Mouse (Mus musculus) heart, adult 9 months (tissue): Measurements from ENCODE around the gene Adgrg6.

Experiments
- DNase-seq, 2 experiments: peaks; one replicate each; pipeline ENCODE4 v3.0.0; 2022; ENCODE audit warnings: low spot score in 2 of 2

Adgrg6 gene

DNA sequence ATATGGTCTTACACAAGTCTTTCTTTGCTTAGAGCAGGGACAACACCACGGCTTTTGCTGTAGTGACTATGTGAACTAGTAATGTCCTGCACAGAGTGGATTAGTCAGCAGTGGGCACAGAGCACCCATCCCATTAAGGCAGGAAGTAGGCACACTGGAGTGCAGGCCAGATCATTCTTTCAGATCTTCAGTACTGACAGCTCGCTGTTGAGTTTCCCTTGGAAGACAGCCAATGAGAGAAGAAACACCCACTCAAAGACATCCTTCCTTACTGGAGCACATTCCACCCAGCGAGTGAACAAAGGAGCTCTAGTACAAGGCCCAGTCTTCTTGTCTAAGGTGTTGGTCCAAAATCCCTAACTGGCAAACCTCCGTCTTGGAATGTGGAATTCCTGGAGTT is 53.6 kb downstream of the Adgrg6 start:
- DNase-seq = no peak

DNA sequence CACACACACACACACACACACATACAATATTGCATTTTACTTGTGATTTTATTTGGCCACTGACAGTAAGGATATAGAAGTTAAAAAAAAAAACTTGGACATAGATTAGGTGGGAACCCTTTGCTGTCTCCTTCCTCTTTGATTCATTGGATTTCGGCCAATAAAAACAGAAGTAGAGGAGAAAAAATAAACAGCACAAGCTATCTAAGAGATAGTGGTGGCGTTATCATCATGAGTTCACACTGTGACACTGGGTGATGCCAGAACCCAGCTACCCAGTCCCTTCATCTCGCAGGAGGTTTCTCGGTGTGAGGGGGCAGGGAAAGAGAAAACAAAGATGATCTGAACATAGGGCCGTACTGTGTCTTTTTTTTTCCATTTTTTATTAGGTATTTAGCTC is 62.2 kb downstream of the Adgrg6 start:
- no peak for DNase-seq

DNA sequence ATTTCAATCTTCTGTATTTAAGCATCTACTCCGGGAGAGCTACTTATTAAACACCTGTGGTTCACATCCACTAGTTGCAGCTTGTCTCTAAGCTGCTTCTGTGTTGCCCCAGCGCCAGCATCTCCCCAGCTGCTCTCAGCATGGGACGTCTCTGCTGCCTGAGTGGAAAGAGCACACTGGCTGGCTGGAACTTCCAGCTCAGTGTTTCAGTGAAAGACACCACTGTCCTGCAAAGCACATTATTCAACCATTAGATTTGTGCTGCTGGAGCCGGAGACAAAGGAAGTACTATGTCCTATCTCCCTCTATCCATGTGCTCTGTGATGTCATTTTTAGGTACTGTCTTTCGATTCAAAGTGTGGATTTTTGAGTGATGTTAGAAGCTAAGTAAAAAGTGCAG is 63.0 kb downstream of the Adgrg6 start:
- DNase-seq = no peak

DNA sequence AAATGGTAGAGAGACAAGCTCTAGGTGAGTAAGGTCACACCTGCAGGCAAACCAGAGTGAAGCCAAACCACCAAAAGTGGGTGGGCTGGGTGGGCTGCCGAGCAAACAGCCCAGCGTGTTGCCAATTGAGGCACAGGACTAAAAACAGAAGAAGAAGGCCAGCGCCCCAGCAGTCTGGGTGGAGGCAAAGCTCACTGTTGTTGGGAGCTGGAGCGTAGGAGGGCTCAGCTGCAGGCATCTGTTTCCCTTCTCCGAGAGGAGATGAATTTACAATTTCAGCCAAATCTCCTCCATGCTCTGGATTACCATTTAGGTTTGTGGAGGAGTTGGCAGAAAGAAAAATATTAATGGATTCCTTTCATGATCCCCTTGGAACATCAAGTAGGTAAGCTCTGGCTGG is 64.5 kb downstream of the Adgrg6 start:
- no peak for DNase-seq

DNA sequence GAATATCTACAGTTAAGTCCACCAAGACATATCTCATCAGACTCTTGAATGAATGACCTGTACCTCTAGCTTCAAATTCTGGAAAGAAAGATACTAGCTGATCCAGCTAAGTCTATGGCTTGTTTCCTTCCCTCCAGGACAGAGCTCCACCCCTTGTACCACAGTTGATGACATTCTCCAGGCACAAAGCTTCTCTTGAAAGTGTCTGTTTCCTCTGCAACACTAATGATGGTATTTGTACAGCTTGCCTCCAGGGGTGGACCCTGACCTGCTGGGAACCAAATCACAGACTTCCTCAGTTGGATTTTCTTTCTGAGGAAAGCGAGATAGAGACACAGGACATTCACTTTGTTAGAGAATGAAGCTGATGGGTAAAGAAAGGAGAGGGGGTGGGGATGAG is 69.1 kb downstream of the Adgrg6 start:
- DNase-seq = no peak

DNA sequence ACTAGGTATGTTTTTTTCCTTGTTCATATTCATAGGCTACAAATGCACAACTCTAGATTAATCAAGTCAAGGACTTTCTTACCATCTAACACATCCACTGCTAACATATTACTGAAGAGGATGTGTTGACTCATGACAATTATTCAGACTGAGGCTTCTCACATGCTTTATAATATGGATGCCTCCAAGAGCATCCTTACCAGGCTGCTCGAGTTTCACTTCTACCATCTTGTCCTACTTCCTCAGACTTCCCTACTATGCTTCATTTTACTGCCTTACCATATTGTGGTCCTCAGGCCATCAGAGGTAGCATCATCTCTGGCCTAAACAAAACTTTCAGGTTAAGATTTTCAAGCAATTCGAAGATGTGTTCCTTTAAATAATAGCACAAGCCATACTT is 69.8 kb downstream of the Adgrg6 start:
- DNase-seq = no peak

DNA sequence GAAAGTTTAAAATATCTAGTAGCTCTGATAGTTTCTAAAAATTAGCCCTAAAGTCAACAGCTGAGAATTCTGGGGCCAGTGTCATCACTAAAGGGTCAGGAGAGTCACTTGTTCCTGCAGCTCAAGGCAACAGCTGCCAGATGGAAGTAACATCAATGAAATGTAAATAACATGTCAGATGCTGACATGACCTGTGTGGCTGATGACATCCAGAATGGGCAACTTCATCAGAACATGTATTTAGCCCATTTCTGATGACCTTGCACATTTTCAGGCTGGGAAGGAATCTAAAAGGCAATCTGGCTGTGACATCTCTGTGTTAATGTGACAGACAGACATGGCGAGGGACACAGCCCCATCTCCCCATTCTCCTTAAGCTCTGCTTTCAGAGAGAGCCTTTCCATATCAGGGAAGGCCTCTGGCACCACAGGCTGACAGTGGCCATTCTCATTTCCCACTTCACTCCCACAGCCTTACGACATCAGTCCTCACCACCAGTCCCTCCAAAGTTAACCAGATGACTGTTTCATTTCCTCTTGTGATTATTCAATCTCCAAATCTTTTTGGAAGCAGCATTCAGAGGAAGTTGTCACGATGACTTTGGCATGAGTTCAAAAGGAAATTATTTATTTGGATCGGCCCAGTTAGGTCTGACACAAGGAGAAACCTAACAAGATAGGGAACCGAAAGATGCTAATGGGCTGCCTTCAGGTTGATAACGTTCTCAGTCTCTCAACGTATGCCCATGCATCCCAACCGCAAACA is 70.7 kb downstream of the Adgrg6 start:
- DNase-seq = peak; percentile 19 to 42

DNA sequence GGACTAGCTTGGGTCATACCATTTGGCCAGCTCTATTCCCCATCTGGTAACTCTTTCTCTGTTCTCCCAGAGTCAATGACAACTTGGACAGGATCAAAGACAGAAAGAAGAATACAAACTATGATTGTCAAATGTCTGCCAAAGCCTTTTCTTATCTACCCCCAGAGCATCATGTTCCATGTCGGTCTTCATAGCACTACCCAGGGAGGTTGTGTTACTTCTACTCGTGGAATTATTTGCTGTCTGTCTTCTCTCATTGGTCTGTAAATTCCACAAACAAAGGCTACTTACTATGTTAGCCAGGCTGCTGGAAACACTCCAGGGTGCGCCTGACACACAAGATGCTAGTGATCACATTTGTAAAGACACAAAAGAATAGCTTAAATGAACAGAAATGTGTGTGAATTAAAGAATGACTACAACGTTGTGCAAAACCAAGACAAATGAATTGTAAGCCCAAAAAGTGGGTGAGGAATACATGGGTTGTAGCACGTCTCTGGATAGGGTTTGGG is 74.4 kb downstream of the Adgrg6 start:
- no peak for DNase-seq

DNA sequence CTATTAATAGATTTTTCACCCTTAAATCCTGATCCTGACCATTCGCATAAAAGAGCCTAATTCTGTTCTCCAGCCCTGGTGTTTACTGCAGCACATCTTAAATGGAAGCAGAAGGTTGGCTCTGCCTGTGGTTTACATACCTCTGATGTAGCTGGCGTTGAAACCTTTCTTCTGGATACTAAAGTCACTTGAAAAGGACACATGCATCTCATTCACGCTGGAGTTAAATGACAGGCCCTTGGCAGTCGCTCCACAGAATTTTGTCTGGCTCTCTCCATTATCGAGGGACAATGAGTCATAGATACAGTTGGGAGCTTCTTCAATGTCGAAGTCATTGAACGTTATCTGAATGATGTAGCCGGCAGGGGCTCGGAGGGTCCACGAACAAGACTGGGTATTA is 76.8 kb downstream of the Adgrg6 start:
- no peak for DNase-seq

DNA sequence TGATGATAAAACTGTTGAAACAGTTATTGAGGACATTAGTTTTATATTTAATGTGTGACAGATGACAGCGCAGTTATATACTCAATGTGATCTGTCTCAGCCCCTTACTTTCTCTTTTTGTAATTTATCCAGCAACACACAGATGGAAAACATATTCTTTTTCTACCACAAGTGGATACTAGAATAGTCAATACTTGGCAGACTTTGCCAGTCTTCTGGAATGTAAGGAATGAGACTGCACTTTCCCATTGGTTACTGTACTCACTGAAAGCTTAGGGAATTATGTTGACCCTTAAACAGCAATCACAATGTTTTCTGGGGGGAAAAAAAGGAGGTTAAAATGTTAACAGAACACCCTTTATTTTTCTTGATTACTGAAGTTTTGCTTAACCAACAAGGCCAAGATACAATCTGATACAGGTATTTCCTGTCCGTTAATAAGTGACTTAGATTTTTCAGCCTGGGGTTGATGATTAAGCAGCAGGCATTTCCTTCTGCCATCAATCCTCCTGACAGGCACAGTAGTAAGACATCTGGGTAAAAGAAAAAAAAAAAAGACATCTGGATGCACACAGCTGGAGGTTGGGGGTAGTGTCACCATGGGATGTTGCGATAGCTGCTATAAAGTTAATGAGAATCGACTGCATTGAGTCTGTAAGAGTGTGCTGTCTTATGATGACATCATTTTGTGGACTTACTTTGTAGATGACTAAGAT is 81.5 kb downstream of the Adgrg6 start:
- no peak for DNase-seq

DNA sequence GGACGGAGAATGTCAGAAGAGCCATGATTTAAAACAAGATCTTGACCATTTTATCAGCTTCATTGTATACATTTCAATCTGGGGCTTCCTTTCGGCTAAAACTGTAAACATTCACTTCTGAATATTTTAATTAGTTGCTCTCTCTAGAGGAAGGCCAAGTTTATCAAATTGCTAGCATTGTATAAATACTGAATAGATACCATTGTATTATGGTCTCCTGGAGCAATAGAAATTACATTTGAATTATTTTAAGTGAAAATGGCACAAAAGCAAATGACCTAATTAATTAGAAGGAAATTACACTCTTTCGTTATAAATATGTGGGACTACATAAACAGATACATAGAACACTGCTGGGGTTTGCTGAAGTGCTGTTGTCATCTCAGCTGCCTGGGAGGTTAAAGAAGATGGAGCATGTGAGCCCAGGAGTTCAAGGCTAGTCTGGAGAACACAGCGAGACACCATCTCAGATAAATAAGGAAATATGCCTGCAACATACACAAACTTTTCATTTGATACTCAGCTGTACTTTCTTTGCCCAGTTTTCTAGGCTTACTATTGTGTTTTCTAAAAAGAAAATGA is 84.4 kb downstream of the Adgrg6 start:
- DNase-seq = no peak

DNA sequence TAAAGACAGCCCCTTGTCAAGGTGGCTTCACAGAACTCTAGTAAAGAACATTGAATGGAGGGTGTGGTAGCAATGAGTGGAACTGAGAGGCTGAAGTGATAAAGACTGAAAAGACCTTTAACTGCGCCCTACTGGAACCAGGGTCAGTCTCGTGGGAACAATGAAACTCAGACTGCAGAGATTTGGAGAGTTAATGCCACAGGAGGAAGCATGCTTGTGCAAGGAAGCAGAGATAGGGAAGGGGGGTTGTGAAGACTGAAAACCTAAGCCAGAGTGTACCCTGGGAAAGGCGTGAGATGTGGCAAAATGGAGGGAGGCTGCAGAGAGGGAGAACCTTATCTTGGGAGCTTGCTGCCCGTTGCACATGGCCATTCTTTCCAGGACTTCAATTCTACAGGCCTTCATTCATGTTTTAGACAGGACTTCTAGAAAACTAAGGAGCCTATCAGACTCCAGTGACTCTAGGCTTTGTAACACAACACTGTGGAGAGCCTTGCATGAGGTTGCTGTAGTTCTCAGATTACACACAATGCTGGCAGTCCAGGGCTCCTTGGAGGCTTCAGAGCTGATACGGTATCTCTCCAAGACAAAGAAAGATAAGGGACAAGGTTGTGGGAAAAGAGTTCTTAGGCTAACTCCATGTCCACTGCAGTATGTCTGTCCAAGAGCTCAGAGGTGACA is 85.1 kb downstream of the Adgrg6 start:
- DNase-seq = no peak

DNA sequence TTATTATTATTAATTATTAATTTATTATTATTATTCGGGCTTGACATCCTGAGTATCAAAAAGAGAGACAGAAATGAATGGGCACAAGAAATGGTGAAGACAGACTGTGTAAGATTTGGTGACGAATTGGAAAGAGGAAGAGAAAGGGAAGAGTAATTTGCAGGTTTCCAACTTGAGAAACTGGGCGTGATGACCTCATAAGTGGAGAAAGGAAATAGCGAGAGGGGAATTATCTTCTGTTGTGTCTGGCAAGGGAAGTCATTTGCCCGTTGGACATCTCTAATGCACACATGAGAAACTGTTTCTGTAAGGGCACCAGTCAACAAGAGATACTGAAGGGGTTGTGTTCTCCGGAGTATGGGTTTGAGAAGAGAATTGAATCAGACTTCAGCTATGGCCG is 85.6 kb downstream of the Adgrg6 start:
- no peak for DNase-seq

DNA sequence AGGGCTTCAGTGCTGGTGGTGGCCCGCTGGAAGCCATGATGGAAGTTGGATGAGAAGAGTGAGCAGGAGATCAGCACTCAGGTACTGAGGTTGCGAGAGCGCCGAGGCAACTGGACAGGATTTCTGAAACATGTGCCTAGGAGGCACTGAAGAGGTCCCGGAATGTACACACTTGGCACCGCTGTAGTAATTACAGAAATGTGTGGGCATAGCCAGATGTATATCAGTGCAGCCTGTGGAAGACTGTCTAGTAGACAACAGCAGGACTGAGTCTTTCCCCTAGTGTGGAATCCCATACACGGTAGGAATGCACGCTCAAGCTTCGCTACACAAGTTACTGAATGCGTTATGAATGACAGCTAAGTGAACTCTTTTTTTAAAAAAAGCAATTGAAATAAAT is 86.1 kb downstream of the Adgrg6 start:
- no peak for DNase-seq

DNA sequence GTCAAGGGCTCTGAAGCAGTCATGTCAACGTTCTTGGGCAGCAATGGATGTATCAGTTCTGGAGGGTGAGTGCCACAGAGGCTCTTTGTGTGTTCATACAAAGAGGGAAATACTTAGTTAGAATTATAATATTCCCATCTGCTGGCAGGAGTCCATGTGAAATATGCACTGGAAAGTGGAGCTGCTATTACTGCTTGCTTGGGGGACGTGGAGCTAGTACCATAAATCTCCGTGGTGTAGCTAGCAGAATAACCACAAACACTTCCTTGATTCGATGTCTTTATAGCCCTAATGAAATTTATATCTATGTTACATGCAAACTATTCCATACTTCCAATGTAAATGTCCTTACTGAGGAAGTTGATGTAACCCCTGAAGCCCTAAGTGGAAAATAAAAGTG is 91.0 kb downstream of the Adgrg6 start:
- DNase-seq = no peak

DNA sequence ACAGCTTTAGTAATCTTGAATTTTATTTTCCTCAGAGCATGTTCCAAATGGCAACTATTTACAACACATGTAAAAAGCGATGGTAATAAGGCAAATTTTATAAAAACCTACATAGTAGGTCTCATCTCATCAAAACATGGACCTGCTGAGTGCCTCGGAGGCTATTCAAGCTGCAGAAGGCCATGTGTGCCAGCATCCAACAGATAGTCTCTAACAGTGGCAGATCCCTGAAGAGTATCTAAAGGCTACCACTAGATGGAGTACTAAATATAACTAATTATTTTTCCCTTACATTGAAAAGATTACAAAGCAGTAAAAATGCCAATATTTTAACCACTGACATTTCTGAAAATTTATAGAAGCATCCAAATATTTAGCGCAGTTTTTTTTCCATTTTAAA is 93.6 kb downstream of the Adgrg6 start:
- no peak for DNase-seq

DNA sequence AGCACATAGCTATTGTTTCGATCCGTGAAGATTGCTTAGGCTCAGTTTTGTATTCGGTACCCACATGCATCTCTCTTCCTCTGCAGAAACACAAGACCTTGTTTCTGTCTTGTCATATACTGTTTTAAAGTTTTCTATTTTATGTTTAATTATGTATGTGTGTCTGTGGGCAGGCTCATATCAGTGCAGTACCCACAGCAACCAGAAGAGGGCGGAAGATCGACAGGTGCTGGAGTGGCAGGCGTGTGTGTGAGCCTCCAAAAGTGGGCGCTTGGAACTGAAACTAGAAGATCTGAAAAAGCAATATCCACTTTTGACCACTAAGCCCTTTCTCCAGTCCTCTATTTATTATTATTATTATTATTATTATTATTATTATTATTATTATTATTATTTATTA is 95.4 kb downstream of the Adgrg6 start:
- DNase-seq = no peak

DNA sequence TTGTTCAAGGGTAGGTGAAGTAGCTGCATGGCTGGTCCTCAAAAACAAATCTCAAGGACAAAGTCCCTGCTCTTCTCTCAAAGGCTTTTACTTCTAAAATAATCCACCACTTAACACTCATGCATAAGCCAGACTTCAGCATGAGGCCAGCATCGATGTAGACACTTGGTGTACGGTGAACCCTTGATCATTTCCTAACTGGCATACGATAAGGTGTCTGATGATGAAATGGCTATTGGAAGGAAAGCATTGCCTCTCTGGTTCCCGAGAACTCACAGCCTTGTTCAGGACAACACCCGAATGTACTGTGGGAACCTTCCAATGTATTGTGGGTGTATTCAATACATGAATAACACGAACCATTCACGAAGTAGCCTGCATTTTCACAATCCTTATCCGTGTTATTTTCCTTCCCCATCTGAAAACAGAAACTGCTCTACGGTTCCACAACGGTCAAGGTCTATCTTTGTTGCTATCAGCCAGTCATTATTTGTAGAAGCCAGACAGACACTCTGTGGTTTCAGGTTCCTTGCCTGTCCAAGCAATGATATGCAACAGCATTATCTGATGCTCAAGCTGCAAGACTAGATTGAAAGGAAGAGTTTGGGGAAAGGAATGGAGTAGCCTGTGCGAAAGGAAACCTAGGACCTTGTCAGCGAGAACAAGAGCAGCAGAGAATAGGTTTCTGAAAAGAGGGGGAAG is 99.7 kb downstream of the Adgrg6 start:
- DNase-seq = no peak

DNA sequence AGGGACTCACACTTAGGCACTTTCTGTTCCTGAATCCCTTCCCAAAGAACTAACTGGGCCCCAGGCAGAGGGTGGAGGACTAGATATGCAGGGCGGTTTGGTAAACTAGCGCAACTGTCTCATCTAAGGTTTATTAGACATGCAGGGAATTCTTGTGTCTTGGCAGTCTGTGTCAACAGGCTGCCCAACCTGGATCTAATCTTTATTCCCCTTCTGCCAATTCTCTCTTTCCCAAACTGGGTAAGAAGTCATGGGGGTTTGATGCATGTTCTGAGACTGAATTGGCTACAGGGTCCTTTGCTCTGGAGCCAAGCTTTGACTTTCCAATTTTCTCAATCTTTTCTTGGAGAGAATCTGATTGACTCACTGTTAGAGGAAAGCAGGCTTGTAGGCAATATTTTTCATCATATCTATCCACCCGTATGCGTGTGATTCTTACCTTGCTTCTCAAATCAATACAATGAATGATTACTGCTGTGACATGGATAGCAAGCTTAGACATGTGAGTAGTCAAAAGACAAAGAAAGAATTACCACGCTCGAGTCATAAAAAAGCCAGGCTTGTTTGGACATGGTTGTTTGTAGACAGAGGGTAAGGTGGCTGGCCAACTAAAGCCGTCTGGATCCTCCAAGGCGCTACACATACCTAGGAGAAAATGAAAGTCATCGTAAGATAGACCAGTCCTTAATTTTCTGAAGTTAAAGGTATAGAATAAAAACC is 104.4 kb downstream of the Adgrg6 start:
- DNase-seq = no peak

DNA sequence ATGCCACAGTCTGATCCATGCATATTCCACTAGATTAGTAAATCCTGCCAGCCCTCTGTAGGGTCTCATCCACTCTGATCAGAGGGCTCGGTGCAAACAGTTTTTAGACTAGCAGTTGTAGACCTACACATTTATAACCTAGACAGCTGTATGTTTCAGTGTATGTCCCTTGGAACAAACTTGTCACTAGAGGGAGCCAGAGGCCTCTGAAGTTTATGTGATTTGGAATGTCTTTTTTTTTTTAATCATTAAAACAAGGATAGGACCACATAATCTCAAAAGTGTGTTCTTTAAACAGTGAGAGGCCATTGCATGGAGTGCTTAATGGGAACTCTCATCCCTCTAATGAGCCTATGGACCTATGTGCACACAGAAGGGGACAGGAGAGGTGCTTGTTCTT is 141.4 kb downstream of the Adgrg6 start:
- DNase-seq = no peak

DNA sequence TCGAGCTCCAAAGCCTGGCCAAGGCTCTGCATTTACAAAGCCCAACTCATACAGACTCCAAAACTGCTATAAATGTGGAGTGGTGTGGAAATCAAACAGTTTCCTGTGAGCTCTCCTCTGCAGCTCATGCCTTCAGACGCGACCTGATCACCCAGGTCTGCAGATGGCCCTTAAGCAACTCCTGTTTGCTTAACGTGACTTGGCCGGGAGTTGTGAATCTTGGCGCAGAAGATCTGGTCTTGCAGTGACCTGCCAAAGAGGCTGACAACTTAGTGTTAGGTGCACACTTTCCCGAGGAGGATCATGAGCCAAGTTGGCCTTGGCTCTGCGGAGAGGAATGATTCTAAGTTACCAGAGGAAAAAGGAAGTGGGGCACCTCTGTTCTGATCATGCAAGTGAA is 143.7 kb downstream of the Adgrg6 start:
- peak in 1 of 2 experiments; percentile 4 for DNase-seq
